In genomic region chr12:110082921-110083320, GRCm38 (mm10) we compare ENCODE assay signal across 14 mouse cellular contexts.
DNase-seq lines count a peak whose midpoint lies in the region; ATAC-seq and TF ChIP-seq lines count a peak whose summit lies in the region.
"Had no signal": no experiment of that assay in that cellular context is flagged by ENCODE, and none has a peak within 500 bp of the region (broad histone marks: within the 10 kb centered on the region; RNA-seq: fewer than 3 reads in every experiment).

No protein-coding gene starts in this region.

- 48% methylated on average over 13 of the region's 13 CpGs for WGBS in lung, adult 2 months
- WGBS in kidney, adult 2 months: 28% methylated on average over 13 of the region's 13 CpGs

- H3K4me2 ChIP-seq in myocyte (ENCODE audit: low read depth): no peak overlapping the region
- H3K4me2 ChIP-seq: neural tube, embryonic 12.5 days had no signal

- DNase-seq in lung, postnatal 10 days: peak; percentile 40
- no peak for DNase-seq in lung, adult 2 months
- peak; percentile 43 for DNase-seq in embryo, embryonic 11 days
- DNase-seq in kidney, adult 2 months: peak; percentile 55
- DNase-seq in cerebellum, adult 9-11 months: no peak
- no peak for DNase-seq in layer of hippocampus, postnatal 14 days (ENCODE audit: low spot score in 2 of 2)
- DNase-seq: cerebellum, postnatal 25 days; heart, postnatal 10 days; left cerebral cortex, postnatal 4 days; thymus, postnatal 25 days had no signal

- TF ChIP-seq POLR2A in lung, adult 2 months (IDR thresholded peaks at IDR 0.05; ENCODE audit: borderline replicate concordance, extremely low read depth, low read depth, low read length): no peak
- no peak for TF ChIP-seq POLR2A in kidney, adult 2 months (IDR thresholded peaks at IDR 0.05; ENCODE audit: low read depth, low read length)
- TF ChIP-seq POLR2A in myocyte (IDR thresholded peaks at IDR 0.05; ENCODE audit: insufficient read length, low read depth): peak; percentile 15

- H3K79me2 ChIP-seq in myocyte (ENCODE audit: control insufficient read depth, insufficient read depth): peaks cover 22% of the 10 kb centered on the region

- no peak for ATAC-seq in erythroblast, adult 5-6 weeks (replicated peaks; ENCODE audit: low FRiP score, poor library complexity, severe bottlenecking)
- ATAC-seq: intestine, embryonic 16.5 days had no signal

- H3K4me3 ChIP-seq in lung, adult 2 months (replicated peaks; ENCODE audit: extremely low read depth, low read depth, low read length): no peak overlapping the region
- H3K4me3 ChIP-seq in kidney, adult 2 months (ENCODE audit: insufficient read depth, low read depth, low read length): no peak overlapping the region
- no peak overlapping the region for H3K4me3 ChIP-seq in myocyte
- H3K4me3 ChIP-seq: neural tube, embryonic 12.5 days had no signal

- H3ac ChIP-seq in myocyte (ENCODE audit: control insufficient read depth, insufficient read length): no peak overlapping the region

- H3K27ac ChIP-seq in kidney, adult 2 months (ENCODE audit: insufficient read depth, low read depth, low read length): no peak overlapping the region
- H3K27ac ChIP-seq: neural tube, embryonic 12.5 days had no signal

- no peak for TF ChIP-seq CTCF in lung, adult 2 months (IDR thresholded peaks at IDR 0.05; ENCODE audit: insufficient read depth, low read length)
- no peak for TF ChIP-seq CTCF in kidney, adult 2 months (conservative IDR thresholded peaks at IDR 0.05; ENCODE audit: insufficient read depth, insufficient read length, low read depth, low read length)

- H3K36me3 ChIP-seq in kidney, adult 2 months (ENCODE audit: control insufficient read depth, insufficient read depth, low read length): no peaks in the 10 kb centered on the region
- peaks cover 4% of the 10 kb centered on the region for H3K36me3 ChIP-seq in myocyte (ENCODE audit: control insufficient read depth, insufficient read depth)
- H3K36me3 ChIP-seq: neural tube, embryonic 12.5 days had no signal

- no peaks in the 10 kb centered on the region for H3K4me1 ChIP-seq in lung, adult 2 months (ENCODE audit: control insufficient read depth, insufficient read depth, low read length)
- H3K4me1 ChIP-seq in kidney, adult 2 months (ENCODE audit: control insufficient read depth, insufficient read depth, low read length): no peaks in the 10 kb centered on the region

- H3K27me3 ChIP-seq in kidney, adult 2 months (replicated peaks; ENCODE audit: control insufficient read depth, insufficient read depth, low read length): no peaks in the 10 kb centered on the region
- H3K27me3 ChIP-seq in myocyte (ENCODE audit: control insufficient read depth, insufficient read depth, insufficient read length): no peaks in the 10 kb centered on the region
- H3K27me3 ChIP-seq: neural tube, embryonic 12.5 days had no signal

TF ChIP-seq in myocyte, 11 proteins besides CTCF, POLR2A, EP300 and RAD21:
- TF ChIP-seq E2F4 (IDR thresholded peaks at IDR 0.05; ENCODE audit: insufficient read depth) (no peak), MYOD1 (IDR thresholded peaks at IDR 0.05; ENCODE audit: control insufficient read depth in 1 of 3, insufficient read length in 2 of 3, low read depth in 2 of 3) (no peak), SRF (IDR thresholded peaks at IDR 0.05; ENCODE audit: control insufficient read depth, insufficient read length, low read depth) (no peak), MAX (IDR thresholded peaks at IDR 0.05; ENCODE audit: low read depth) (no peak), POLR2AphosphoS2 (IDR thresholded peaks at IDR 0.05; ENCODE audit: insufficient read length, low read depth) (no peak), USF1 (IDR thresholded peaks at IDR 0.05; ENCODE audit: low read depth) (no peak)

Comparison
In these comparisons a context has a peak if more than half of its experiments do, and no peak if none do; other contexts are left out.
1. DNase-seq: peak in lung, postnatal 10 days (single experiment), embryo, embryonic 11 days (single experiment) and kidney, adult 2 months (single experiment); none in lung, adult 2 months (single experiment), cerebellum, adult 9-11 months (single experiment) and layer of hippocampus, postnatal 14 days (0 of 2).